Mouse (Mus musculus): ENCODE data around the gene Lrrc45. TPM values are rescaled to one million over a fixed set of nuclear protein-coding genes. Genes with fewer than 3 reads are reported as not detected.

Gene Lrrc45
- total and polyA plus RNA-seq, 3 experiments = 11.7 to 31.3 (median 20.3) TPM

DNA sequence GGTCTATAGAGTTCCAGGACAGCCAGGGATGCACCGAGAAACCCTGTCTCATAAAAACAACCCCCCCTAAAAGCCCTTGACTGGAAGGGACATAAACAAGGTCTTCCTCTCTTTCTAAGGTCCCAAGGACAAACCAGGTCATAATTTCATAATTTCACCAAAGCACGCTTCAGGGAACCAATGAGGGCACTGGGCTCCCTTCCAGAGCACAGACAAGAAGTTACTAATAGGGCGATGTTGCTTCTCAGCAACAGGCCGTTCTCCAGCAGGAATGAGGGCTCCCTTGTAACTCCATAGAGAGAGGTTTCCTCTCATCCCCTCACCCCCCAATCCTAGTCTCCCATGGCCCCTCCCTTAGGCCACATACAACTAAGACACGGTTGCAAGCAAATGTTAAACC, 27.3 kb downstream of the Lrrc45 start:
- no peak overlapping the region for H3K4me3 ChIP-seq (replicated peaks in 1 of 3; ENCODE audit: low read depth in 2 of 3, low read length in 2 of 3, poor library complexity in 1 of 3)
- H3K9ac ChIP-seq (ENCODE audit: insufficient read depth, low read depth) = no peak overlapping the region
- TF ChIP-seq ZMIZ1 (IDR thresholded peaks at IDR 0.05; ENCODE audit: low read depth, low read length) = no peak
- TF ChIP-seq MYC (IDR thresholded peaks at IDR 0.05; ENCODE audit: low read depth, low read length) = no peak
- TF ChIP-seq EP300 (IDR thresholded peaks at IDR 0.05; ENCODE audit: low read length) = no peak
- TF ChIP-seq MEF2A (IDR thresholded peaks at IDR 0.05; ENCODE audit: borderline replicate concordance, low read depth, low read length) = no peak
- TF ChIP-seq CTCF (conservative IDR thresholded peaks at IDR 0.05 in 1 of 2, IDR thresholded peaks at IDR 0.05 in 1 of 2; ENCODE audit: low read depth in 2 of 2, low read length in 2 of 2) = no peak
- no peak for TF ChIP-seq CHD2 (IDR thresholded peaks at IDR 0.05; ENCODE audit: low read length)
- no peak for TF ChIP-seq TBP (conservative IDR thresholded peaks at IDR 0.05; ENCODE audit: low read depth, low read length)
- TF ChIP-seq UBTF (IDR thresholded peaks at IDR 0.05; ENCODE audit: low read depth, low read length) = no peak
- no peak for TF ChIP-seq ZKSCAN1 (IDR thresholded peaks at IDR 0.05; ENCODE audit: borderline replicate concordance, low read depth, low read length)
- TF ChIP-seq KAT2A (IDR thresholded peaks at IDR 0.05; ENCODE audit: insufficient replicate concordance, low read length) = no peak
- no peak for TF ChIP-seq USF1 (IDR thresholded peaks at IDR 0.05; ENCODE audit: low read depth, low read length)
- no peak for TF ChIP-seq BHLHE40 (IDR thresholded peaks at IDR 0.05; ENCODE audit: low read depth, low read length)
- TF ChIP-seq RAD21 (IDR thresholded peaks at IDR 0.05; ENCODE audit: low read depth, low read length) = no peak
- no peak for TF ChIP-seq MAX (IDR thresholded peaks at IDR 0.05; ENCODE audit: low read length)
- no peak for TF ChIP-seq ETS1 (conservative IDR thresholded peaks at IDR 0.05; ENCODE audit: low read depth, low read length)
- no peak for TF ChIP-seq ELF1 (IDR thresholded peaks at IDR 0.05; ENCODE audit: low read depth, low read length)
- H3K27ac ChIP-seq (ENCODE audit: insufficient read depth, low read depth) = no peak overlapping the region
- dilution Hi-C loops (cut with MboI; ENCODE audit: extremely low pct_ligation_motif_present, extremely low pct_unique_long_range_greater_than_20kb, low sequenced_read_pairs) = no loop called here
- peaks cover 6 to 11% of the 10 kb centered on the region in 2 experiments; a peak in 2 of 4 replicates for H3K4me1 ChIP-seq (ENCODE audit: control insufficient read depth in 1 of 2, insufficient read depth in 2 of 2)
- H3K4me2 ChIP-seq (ENCODE audit: insufficient read depth, low read depth, poor library complexity, severe bottlenecking) = no peak overlapping the region
- H3K79me2 ChIP-seq (replicated peaks; ENCODE audit: control insufficient read depth, extremely low read depth, insufficient read depth, poor library complexity, severe bottlenecking) = no peaks in the 10 kb centered on the region
- no peaks in the 10 kb centered on the region for H3K36me3 ChIP-seq (replicated peaks in 1 of 2; ENCODE audit: control insufficient read depth in 1 of 2, insufficient read depth in 1 of 2, low read length in 1 of 2)
- DNase-seq (ENCODE audit: extremely low read depth) = no peak
- in situ Hi-C loops (cut with MboI; ENCODE audit: low pct_ligation_motif_present, low pct_unique_long_range_greater_than_20kb, low sequenced_read_pairs) = no loop called here
- no peaks in the 10 kb centered on the region for H3K9me3 ChIP-seq (replicated peaks; ENCODE audit: low read length)
- peaks cover 63% of the 10 kb centered on the region for H3K27me3 ChIP-seq (replicated peaks)

DNA sequence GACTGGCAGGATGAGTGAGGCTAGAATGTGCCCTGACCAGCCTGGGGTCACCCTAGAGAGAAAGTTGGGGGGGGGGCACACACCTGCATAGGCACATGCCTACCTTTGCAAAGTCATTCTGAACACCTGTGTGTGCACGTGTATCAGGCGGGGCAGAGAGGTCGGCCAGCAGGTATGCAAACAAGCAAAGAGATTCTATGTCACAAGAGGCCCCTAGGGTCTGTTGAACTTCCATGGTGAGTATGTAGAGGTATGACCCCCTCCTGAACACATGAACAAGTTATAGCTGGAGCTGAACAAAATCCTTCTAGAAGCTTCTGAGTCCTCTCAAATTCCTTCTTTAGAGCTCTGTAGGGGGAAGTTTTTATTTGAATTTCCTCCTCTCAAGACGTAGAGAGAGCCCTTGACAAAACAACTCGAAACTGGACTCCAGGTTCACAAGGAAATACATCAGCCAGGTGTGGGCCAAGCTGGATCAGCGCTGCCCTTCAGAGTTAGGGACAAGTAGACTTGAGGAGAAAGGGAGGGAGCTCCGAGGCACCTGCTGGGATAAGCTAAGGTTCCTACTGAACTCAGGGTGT, 30.5 kb downstream of the Lrrc45 start:
- Histone ChIP-seq H3K4me3 (replicated peaks in 1 of 3; ENCODE audit: low read depth in 2 of 3, low read length in 2 of 3, poor library complexity in 1 of 3) (no peak overlapping the region), H3K27ac (ENCODE audit: insufficient read depth, low read depth) (no peak overlapping the region), H3K79me2 (replicated peaks; ENCODE audit: control insufficient read depth, extremely low read depth, insufficient read depth, poor library complexity, severe bottlenecking) (no peaks in the 10 kb centered on the region), H3K4me1 (ENCODE audit: control insufficient read depth in 1 of 2, insufficient read depth in 2 of 2) (peaks cover 3 to 12% of the 10 kb centered on the region in 2 experiments; a peak in 2 of 4 replicates), H3K9ac (ENCODE audit: insufficient read depth, low read depth) (no peak overlapping the region), H3K9me3 (replicated peaks; ENCODE audit: low read length) (no peaks in the 10 kb centered on the region), H3K27me3 (replicated peaks) (peaks cover 51% of the 10 kb centered on the region), H3K36me3 (replicated peaks in 1 of 2; ENCODE audit: control insufficient read depth in 1 of 2, insufficient read depth in 1 of 2, low read length in 1 of 2) (no peaks in the 10 kb centered on the region), H3K4me2 (ENCODE audit: insufficient read depth, low read depth, poor library complexity, severe bottlenecking) (no peak overlapping the region)
- dilution Hi-C loops (cut with MboI; ENCODE audit: extremely low pct_ligation_motif_present, extremely low pct_unique_long_range_greater_than_20kb, low sequenced_read_pairs) = no loop called here
- TF ChIP-seq GABPA (IDR thresholded peaks at IDR 0.05; ENCODE audit: insufficient replicate concordance, low read depth, low read length) (no peak), MAZ (IDR thresholded peaks at IDR 0.05; ENCODE audit: low read depth, low read length) (no peak), BHLHE40 (IDR thresholded peaks at IDR 0.05; ENCODE audit: low read depth, low read length) (peak; percentile 63), CHD2 (IDR thresholded peaks at IDR 0.05; ENCODE audit: low read length) (no peak)
- DNase-seq (ENCODE audit: extremely low read depth) = no peak
- in situ Hi-C loops (cut with MboI; ENCODE audit: low pct_ligation_motif_present, low pct_unique_long_range_greater_than_20kb, low sequenced_read_pairs) = no loop called here
